Mouse (Mus musculus): ENCODE measurements around the gene Casc3.

Casc3 gene

GRCm38 (mm10) chr11:98804605-98805004 is at the start of gene Casc3:
Casc3 (plus strand) TSS chr11:98804905.
- no peak for DNase-seq (ENCODE audit: low spot score)

- DNase-seq (ENCODE audit: low spot score), result no peak
Measured at GRCm38 (mm10) chr11:98755726-98756380, 48.9 kb upstream of the Casc3 start.

GRCm38 (mm10) chr11:98756711-98757110 is 48.0 kb upstream of the Casc3 start:
- no peak for DNase-seq (ENCODE audit: low spot score)

GRCm38 (mm10) chr11:98761939-98762338 is 42.8 kb upstream of the Casc3 start:
- no peak for DNase-seq (ENCODE audit: low spot score)

- DNase-seq (ENCODE audit: low spot score), result no peak
Measured at GRCm38 (mm10) chr11:98762756-98763501, 41.8 kb upstream of the Casc3 start.

GRCm38 (mm10) chr11:98763502-98763861 is 41.2 kb upstream of the Casc3 start:
- DNase-seq (ENCODE audit: low spot score), result no peak

GRCm38 (mm10) chr11:98764091-98764490 is 40.6 kb upstream of the Casc3 start:
- no peak for DNase-seq (ENCODE audit: low spot score)

GRCm38 (mm10) chr11:98764746-98765145 is 40.0 kb upstream of the Casc3 start:
- DNase-seq (ENCODE audit: low spot score), result no peak

- no peak for DNase-seq (ENCODE audit: low spot score)
Measured at GRCm38 (mm10) chr11:98765421-98766309, 39.0 kb upstream of the Casc3 start.

- no peak for DNase-seq (ENCODE audit: low spot score)
Measured at GRCm38 (mm10) chr11:98766346-98766745, 38.4 kb upstream of the Casc3 start.

GRCm38 (mm10) chr11:98766816-98767215 is 37.9 kb upstream of the Casc3 start:
- DNase-seq (ENCODE audit: low spot score), result no peak

GRCm38 (mm10) chr11:98767276-98767675 is 37.4 kb upstream of the Casc3 start:
- DNase-seq (ENCODE audit: low spot score), result no peak

- no peak for DNase-seq (ENCODE audit: low spot score)
Measured at GRCm38 (mm10) chr11:98767713-98768112, 37.0 kb upstream of the Casc3 start.

GRCm38 (mm10) chr11:98768127-98769006 is 36.3 kb upstream of the Casc3 start:
- no peak for DNase-seq (ENCODE audit: low spot score)

- no peak for DNase-seq (ENCODE audit: low spot score)
Measured at GRCm38 (mm10) chr11:98769007-98769954, 35.4 kb upstream of the Casc3 start.

GRCm38 (mm10) chr11:98770096-98770975 is 34.4 kb upstream of the Casc3 start:
- DNase-seq (ENCODE audit: low spot score), result no peak

GRCm38 (mm10) chr11:98771131-98771530 is 33.6 kb upstream of the Casc3 start:
- DNase-seq (ENCODE audit: low spot score), result no peak

GRCm38 (mm10) chr11:98771844-98772525 is 32.7 kb upstream of the Casc3 start:
- no peak for DNase-seq (ENCODE audit: low spot score)

GRCm38 (mm10) chr11:98772667-98773171 is 32.0 kb upstream of the Casc3 start:
- DNase-seq (ENCODE audit: low spot score), result no peak

All from ovary, postnatal 10 days (tissue).